ENCODE assay signal across 24 mouse cellular contexts in the genomic region with DNA sequence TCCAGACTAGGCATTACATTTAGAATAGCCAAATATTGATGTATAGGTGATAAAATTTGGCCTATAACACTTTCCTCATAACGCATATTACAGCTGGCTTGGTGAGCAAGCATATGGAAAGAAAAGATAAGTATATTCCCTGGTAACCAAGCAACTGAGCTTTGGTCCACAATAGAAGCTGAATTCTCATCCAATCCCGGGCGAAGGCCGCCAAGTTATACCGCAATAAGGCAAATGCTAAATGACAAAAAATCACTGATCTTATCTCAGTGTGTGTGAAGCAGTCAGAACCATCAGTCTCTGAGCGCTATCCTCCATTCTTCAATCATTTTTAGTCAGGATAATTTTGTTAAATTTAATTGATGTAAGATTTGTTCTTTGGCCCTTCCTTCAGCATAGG.
"Had no signal": no experiment of that assay in that cellular context is flagged by ENCODE, and none has a peak within 500 bp of the region (broad histone marks: within the 10 kb centered on the region; RNA-seq: fewer than 3 reads in every experiment).

No protein-coding gene starts in this region.

- H3K4me1 ChIP-seq: kidney, embryonic 15.5 days had no signal

- H3K27ac ChIP-seq: heart, adult 2 months; heart, embryonic 13.5 days; heart, embryonic 15.5 days; intestine, embryonic 15.5 days; kidney, embryonic 15.5 days; kidney, postnatal 0 days; limb, embryonic 13.5 days; limb, embryonic 15.5 days had no signal

- H3K4me3 ChIP-seq: heart, adult 2 months; heart, embryonic 13.5 days; heart, embryonic 15.5 days; hindbrain, embryonic 13.5 days; hindbrain, embryonic 15.5 days; intestine, embryonic 15.5 days; kidney, embryonic 15.5 days; limb, embryonic 13.5 days; limb, embryonic 15.5 days had no signal

- H3K27me3 ChIP-seq: heart, embryonic 13.5 days; heart, embryonic 15.5 days; hindbrain, embryonic 13.5 days; hindbrain, embryonic 15.5 days; intestine, embryonic 15.5 days; kidney, embryonic 15.5 days; limb, embryonic 13.5 days; limb, embryonic 15.5 days had no signal

- H3K9me3 ChIP-seq: heart, embryonic 13.5 days; heart, embryonic 15.5 days; hindbrain, embryonic 13.5 days; hindbrain, embryonic 15.5 days; intestine, embryonic 15.5 days; kidney, embryonic 15.5 days; limb, embryonic 13.5 days; limb, embryonic 15.5 days had no signal

- ATAC-seq: intestine, embryonic 15.5 days had no signal

- H3K36me3 ChIP-seq: heart, embryonic 13.5 days; heart, embryonic 15.5 days; hindbrain, embryonic 13.5 days; hindbrain, embryonic 15.5 days; intestine, embryonic 15.5 days; kidney, embryonic 15.5 days; limb, embryonic 13.5 days; limb, embryonic 15.5 days had no signal

- H3K4me2 ChIP-seq: heart, embryonic 11.5 days; heart, embryonic 13.5 days; heart, embryonic 15.5 days; hindbrain, embryonic 13.5 days; hindbrain, embryonic 15.5 days; intestine, embryonic 15.5 days; kidney, embryonic 15.5 days; limb, embryonic 13.5 days; limb, embryonic 15.5 days had no signal

- DNase-seq: gastrocnemius, postnatal 14 days; gastrocnemius, postnatal 36 days; heart, adult 11 months; heart, adult 2 months; heart, postnatal 14 days; heart, postnatal 36 days; kidney, adult 11 months; kidney, adult 2 months; kidney, adult 9 months; kidney, postnatal 14 days; kidney, postnatal 36 days; layer of hippocampus, adult 9-11 months; layer of hippocampus, postnatal 36 days; left cerebral cortex, postnatal 4 days had no signal

- H3K9ac ChIP-seq: heart, embryonic 13.5 days; heart, embryonic 15.5 days; hindbrain, embryonic 13.5 days; hindbrain, embryonic 15.5 days; intestine, embryonic 15.5 days; kidney, embryonic 15.5 days; limb, embryonic 13.5 days; limb, embryonic 15.5 days had no signal
